Mouse (Mus musculus) urinary bladder, postnatal 36 days (tissue): ENCODE results near the gene Epm2aip1.

Experiments used
- DNase-seq, 2 experiments: peaks; one replicate each; pipeline ENCODE4 v3.0.0; 2022; ENCODE audit warnings: low spot score in 2 of 2, mixed read lengths in 1 of 2

Gene Epm2aip1

DNA sequence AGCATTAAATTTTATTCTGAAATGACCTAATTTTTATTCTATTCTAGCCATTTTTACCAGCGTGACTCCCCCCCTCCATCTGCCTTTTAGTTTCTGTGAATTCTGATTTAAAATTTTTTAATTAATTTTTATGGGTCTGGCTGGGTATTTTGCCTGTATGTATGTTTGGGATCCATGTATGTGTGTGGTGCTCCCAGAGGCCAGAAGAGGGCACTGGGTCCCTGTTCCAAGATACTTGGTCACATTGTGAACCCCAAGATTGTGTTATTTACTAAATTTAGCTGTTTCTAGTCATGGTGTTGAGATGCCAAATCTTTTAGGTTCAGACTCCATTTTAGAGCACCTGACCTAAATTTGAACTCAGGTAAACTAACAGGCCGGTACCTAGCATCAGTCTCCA lies 14.7 kb downstream of the Epm2aip1 start:
- no peak for DNase-seq

- DNase-seq = no peak
Observed at GRCm38 (mm10) chr9:111287956-111288355, 16.2 kb downstream of the Epm2aip1 start.

DNA sequence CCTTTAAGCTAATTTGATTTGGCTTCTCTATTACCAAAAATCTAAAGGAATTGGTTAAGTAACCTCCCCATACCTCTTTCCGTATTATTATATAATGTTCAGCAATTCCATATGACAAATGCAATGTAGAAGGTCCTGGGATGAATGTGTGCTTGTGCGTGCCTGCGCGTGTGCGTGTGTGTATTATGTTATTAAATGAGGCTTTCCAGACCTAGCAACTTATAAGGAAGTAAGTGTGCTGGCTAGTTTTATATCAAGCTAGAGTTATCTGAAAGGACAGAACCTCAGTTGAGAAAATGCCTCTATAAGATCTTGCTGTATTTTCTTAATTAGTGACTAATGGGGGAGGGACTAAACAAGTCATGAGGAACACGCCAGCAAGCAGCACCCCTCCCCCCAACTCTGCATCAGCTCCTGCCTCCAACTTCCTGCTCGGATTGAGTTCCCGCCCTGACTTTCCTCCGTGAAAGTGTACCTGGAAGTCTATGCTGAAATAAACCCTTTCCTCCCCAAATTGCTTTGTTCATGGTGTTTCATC lies 17.6 kb downstream of the Epm2aip1 start:
- DNase-seq = peak in 1 of 2 experiments; percentile 9

DNA sequence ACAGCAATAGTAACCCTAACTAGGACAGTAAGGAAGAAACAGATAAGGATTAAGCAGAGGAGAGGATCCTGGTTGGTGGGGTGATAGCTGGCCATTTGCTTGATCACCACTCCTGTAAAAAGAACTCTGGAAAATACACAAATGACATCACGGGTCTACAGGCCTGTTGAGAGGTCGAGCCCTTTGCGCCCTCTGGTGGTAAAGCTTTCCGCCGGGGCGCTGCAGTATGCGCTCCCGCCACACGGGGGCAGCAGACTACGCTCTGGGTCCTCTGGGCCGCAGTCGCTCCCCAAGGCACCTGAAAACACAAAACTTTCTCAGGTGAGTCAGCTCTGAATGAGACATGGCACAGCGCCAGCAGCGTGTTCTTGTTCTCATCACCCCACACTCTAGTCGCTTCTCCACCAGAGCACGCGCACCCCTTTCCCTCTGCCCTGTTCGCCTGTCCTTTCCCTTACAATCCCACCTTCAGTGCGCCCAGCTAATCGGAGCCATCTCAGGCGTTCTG lies 18.2 kb downstream of the Epm2aip1 start:
- peak; percentile 93 to 97 for DNase-seq

DNA sequence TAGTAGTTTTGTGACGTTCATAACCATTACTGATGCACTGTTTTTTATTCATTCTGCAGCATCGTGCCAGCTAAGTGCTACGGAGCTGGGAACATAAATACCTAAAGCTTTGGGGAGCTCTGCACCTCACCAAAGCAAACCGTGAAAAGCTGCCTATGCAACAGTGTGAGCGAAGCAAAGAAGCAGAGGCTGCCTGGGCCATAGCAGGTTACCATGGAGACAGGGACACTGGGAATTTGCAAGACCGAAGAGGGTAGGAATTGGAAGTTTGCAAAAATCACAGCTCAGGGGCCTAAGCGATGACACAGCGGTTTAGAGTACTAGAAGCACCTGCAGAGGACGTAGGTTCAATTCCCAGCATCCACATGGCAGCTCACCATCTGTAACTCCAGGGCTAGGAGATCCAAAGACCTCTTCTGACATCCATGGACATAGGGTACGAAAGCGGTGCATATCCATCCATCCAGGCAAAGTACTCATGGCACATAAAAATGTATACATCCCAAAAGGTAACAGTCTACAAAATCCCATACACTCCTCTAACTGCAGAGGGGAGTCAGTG lies 18.9 kb downstream of the Epm2aip1 start:
- DNase-seq = no peak

DNA sequence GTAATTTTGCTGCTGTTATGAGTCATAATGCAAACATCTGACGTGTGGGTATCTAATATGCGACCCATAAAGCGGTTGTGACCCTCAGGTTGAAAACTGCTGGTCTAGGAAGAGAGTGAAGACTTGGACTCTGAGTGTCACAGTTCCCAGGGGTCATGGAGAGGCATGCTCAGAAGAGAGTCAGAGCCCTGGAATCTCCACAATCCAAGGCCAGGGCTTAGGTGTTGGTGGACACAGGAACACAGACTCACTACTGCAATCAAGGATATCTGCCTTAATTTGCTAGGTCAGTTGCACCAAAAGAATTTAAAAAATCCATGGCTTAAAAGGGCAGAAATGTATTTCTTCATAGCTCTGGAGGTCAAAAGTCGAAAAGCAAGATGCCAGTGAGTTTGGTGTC lies 21.5 kb downstream of the Epm2aip1 start:
- DNase-seq = no peak

DNA sequence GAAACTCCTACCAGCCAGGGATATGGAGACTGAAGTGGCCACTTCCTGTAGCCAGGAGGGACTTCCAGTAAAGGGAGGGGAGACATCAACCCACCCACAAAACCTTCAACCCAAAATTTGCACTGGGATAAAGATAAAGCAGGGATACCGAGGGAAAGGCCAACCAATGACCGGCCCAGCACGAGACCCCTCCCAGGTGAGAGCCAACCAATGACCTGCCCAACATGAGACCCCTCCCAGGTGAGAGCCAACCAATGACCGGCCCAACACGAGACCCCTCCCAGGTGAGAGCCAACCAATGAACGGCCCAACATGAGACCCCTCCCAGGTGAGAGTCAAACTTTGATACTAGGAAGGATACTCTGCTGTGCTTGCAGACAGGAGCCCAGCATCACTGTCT lies 23.2 kb downstream of the Epm2aip1 start:
- DNase-seq = no peak

DNA sequence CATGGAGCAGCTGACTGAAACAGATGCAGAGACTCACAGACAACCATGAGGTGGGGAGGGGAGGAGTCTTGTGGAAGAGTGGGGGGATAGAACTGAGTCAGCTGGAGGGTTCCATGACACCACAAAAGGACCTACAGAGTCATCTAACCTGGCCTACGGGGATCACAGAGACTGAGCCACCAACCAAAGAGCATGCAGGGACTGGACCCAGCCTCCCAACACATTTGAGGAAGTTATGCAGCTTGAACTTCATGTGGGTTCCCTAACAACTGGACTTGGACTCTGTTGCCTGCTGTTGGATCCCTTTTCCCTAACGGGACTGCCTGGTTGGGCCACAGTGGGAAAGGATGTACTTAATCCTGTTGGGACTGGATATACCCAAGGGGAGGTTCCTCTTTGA lies 23.6 kb downstream of the Epm2aip1 start:
- DNase-seq = no peak

GRCm38 (mm10) chr9:111296433-111296832 lies 24.7 kb downstream of the Epm2aip1 start:
- DNase-seq = no peak

- no peak for DNase-seq
Observed at GRCm38 (mm10) chr9:111298606-111299005, 26.9 kb downstream of the Epm2aip1 start.

DNA sequence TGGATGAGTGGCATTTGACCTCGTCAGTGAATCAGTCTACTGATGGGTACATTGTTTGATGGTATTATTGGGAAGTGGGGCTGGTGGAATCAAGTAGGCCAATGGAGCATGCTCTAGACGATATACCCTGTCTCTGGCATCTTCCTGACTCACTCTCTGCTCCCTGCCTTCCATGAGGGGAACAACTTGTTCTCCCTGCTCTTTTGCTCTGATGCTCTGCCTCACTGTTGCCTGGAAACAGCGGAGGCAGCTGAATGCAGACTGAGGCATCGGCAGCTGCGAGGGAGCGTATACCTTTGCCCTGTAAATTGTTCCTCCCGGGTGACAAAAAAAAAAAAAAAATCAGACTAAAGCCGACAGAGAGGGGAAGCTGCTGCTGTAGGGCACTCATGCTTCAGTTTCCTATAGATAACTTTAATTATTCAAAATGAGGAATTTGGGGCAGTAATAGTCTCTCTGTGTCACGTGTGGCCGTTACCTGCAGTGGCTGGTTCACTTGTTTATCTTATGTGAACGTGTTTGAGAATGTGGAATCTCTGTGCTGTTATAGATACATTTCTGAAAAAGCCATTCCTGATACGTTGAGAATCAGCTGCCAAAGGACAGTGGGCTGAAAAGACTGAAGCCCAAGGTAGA lies 30.6 kb downstream of the Epm2aip1 start:
- DNase-seq = no peak

DNA sequence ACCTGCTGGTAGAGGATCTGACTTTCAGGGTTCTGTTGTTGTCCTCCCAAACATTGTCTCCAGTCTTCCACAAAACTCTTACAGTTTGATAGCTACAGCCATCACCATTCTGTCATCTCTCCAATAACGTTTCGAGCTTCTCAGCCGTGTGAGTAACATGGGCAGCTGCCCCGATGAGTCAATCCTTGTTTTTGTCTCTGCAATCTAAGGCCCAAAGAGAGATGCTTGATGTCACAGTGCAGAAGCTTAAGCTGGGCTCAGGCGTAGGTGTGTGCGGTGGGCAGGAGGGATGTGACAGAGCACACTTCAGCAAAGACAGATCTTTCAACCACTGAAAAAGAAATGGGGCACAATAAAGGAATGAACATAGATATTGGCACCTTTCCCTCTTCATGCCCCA lies 32.3 kb downstream of the Epm2aip1 start:
- no peak for DNase-seq

GRCm38 (mm10) chr9:111306142-111306541 lies 34.4 kb downstream of the Epm2aip1 start:
- DNase-seq = no peak

- DNase-seq = no peak
Observed at GRCm38 (mm10) chr9:111311031-111311842, 39.5 kb downstream of the Epm2aip1 start, which contains the start of gene Trank1. Trank1 (plus strand) TSS chr9:111311739.

- DNase-seq = no peak
Observed at GRCm38 (mm10) chr9:111311843-111312441, 40.2 kb downstream of the Epm2aip1 start.

DNA sequence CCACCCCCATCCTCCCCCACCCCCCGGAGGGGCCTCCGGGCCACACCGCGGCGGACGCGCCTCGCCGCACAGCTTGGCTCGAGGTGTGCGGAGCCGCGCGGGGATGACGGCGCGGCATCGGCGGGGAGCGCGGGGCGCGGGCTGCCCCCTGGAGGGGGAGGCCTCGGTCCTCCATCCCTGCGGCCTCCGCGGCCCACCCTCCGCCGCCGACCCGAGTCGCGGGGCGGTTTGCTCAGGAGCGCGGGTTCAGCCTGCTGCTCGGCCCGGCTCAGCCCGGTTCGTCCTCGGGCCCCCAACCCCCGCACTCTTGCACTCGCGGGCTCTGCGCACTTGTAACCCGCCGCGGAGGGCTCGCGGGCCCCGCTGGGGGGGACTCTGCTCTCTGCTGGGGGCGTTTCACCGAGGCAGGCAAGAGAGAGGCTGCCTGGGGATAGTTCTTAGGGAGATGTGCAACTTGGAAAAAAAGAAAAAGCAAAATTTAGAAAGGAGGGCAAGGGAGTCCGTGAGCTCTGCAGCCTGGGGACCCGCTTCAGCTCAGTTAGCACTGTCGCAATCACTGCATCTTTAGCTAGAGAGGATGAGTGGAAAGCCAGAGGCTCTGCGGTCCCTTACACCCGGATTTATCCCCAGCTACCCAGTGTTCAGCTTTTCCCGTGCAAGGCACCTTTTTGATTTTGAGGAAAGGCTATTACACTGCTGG lies 40.9 kb downstream of the Epm2aip1 start:
- DNase-seq = no peak

- DNase-seq = no peak
Observed at GRCm38 (mm10) chr9:111313299-111313698, 41.6 kb downstream of the Epm2aip1 start.

- no peak for DNase-seq
Observed at GRCm38 (mm10) chr9:111313793-111314192, 42.1 kb downstream of the Epm2aip1 start.

GRCm38 (mm10) chr9:111314219-111314618 lies 42.5 kb downstream of the Epm2aip1 start:
- DNase-seq = peak; percentile 32 to 51

DNA sequence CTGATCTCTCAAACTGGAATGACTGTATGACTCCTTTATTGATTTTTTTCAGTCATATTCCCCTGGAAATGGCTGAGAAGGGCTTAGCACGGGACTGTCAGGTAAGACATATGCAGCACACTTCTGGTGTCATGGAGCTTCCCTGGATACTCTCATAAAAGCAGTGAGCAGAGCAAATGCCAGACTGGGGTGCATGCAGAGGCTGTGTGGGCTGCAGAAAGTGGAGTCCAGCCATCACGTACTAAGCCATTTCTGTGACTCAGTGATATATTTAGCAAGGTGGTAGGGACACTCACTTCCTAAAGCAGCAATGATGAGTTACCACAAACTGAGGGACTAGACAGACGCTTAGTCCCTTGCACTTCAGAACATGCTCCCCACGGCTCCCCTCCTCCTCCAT lies 49.2 kb downstream of the Epm2aip1 start:
- DNase-seq = no peak

GRCm38 (mm10) chr9:111324881-111325280 lies 53.2 kb downstream of the Epm2aip1 start:
- no peak for DNase-seq
